ENCODE assay signal across 43 mouse cellular contexts in the genomic region with DNA sequence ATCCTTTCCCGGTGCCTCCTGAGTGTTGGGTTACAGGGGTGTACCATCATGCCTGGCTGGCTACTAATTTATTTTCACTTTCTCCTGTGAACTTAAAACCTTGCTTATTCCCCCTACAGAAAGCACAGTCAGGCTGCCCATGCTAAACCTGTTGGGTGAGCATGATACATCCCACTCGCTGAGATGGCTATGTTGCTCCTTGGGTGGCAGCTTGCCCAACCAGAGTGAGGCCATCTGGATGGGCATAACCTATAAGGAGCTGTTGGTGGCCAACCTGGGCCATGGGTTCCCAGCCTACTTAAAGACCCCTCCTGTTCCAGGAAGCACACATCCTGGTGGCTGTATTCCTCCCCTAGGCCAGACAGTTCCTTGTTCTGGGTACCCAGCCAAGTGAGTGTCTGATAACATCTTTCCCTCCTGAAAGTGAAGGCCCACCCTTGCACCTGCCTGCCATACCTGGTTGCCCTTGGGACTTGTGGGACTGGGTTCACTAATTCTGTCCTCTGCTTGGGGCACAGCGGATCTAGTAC. TPM values are rescaled to one million over a fixed set of nuclear protein-coding genes. Genes with fewer than 3 reads are reported as not detected.
DNase-seq lines count a peak whose midpoint lies in the region; ATAC-seq and TF ChIP-seq lines count a peak whose summit lies in the region.
"Had no signal": no experiment of that assay in that cellular context is flagged by ENCODE, and none has a peak within 500 bp of the region (broad histone marks: within the 10 kb centered on the region; RNA-seq: fewer than 3 reads in every experiment).

No protein-coding gene starts in this region.

- TF ChIP-seq CTCF in olfactory bulb, adult 2 months (IDR thresholded peaks at IDR 0.05; ENCODE audit: insufficient read depth, low read depth, low read length) = no peak

- no peaks in the 10 kb centered on the region for H3K4me1 ChIP-seq in embryonic facial prominence, embryonic 14.5 days (ENCODE audit: control insufficient read depth, insufficient read depth, low read length)
- peaks cover 14% of the 10 kb centered on the region; the same call in 1 of the 2 replicates for H3K4me1 ChIP-seq in embryonic facial prominence, embryonic 10.5 days
- H3K4me1 ChIP-seq in olfactory bulb, adult 2 months (ENCODE audit: control insufficient read depth, insufficient read depth, low read length) = peaks cover 72% of the 10 kb centered on the region
- peaks cover 11% of the 10 kb centered on the region for H3K4me1 ChIP-seq in midbrain, embryonic 15.5 days
- H3K4me1 ChIP-seq: limb, embryonic 10.5 days; megakaryocyte, embryonic 14.5 days had no signal

- no peaks in the 10 kb centered on the region for H3K9me3 ChIP-seq in embryonic facial prominence, embryonic 14.5 days (ENCODE audit: control insufficient read depth, low read length)
- H3K9me3 ChIP-seq in embryonic facial prominence, embryonic 10.5 days = no peaks in the 10 kb centered on the region
- no peaks in the 10 kb centered on the region for H3K9me3 ChIP-seq in midbrain, embryonic 15.5 days
- H3K9me3 ChIP-seq: embryonic facial prominence, embryonic 15.5 days; forebrain, embryonic 13.5 days; hindbrain, embryonic 10.5 days; limb, embryonic 10.5 days; limb, embryonic 15.5 days; liver, embryonic 13.5 days; midbrain, embryonic 13.5 days had no signal

- no peaks in the 10 kb centered on the region for H3K36me3 ChIP-seq in embryonic facial prominence, embryonic 14.5 days (ENCODE audit: control insufficient read depth, insufficient read depth, low read length)
- H3K36me3 ChIP-seq in embryonic facial prominence, embryonic 10.5 days (replicated peaks) = no peaks in the 10 kb centered on the region
- H3K36me3 ChIP-seq in midbrain, embryonic 15.5 days (replicated peaks) = no peaks in the 10 kb centered on the region; the same call in 1 of the 2 replicates
- H3K36me3 ChIP-seq: embryonic facial prominence, embryonic 15.5 days; limb, embryonic 10.5 days; limb, embryonic 15.5 days; liver, embryonic 13.5 days had no signal

- peak; percentile 32 for DNase-seq in embryonic facial prominence, embryonic 14.5 days (ENCODE audit: low spot score)
- no peak for DNase-seq in embryonic facial prominence, embryonic 10.5 days (ENCODE audit: low spot score)
- peak; percentile 24 for DNase-seq in kidney, adult 9 months
- DNase-seq in kidney, postnatal 10 days = peak; percentile 48
- DNase-seq in heart, adult 8-10 months (ENCODE audit: low spot score) = no peak
- DNase-seq in left cerebral cortex, adult 18-20 months (ENCODE audit: low spot score in 2 of 2) = no peak
- DNase-seq: adrenal gland, adult 2 months; adrenal gland, postnatal 36 days; cerebellum, adult 18-20 months; heart, postnatal 14 days; liver, embryonic 13.5 days; lung, adult 18-20 months; lung, postnatal 4 days; retina, postnatal 1 day; right cerebral cortex, postnatal 14 days had no signal

- no peak overlapping the region for H3K4me3 ChIP-seq in embryonic facial prominence, embryonic 14.5 days (ENCODE audit: low read depth, low read length)
- H3K4me3 ChIP-seq in embryonic facial prominence, embryonic 10.5 days = no peak overlapping the region
- no peak overlapping the region for H3K4me3 ChIP-seq in olfactory bulb, adult 2 months (ENCODE audit: insufficient read depth, low read depth, low read length)
- H3K4me3 ChIP-seq in midbrain, embryonic 15.5 days = no peak overlapping the region
- H3K4me3 ChIP-seq: embryonic facial prominence, embryonic 15.5 days; forebrain, embryonic 13.5 days; hindbrain, embryonic 10.5 days; layer of hippocampus, adult 2 months; limb, embryonic 10.5 days; limb, embryonic 15.5 days; liver, embryonic 13.5 days; megakaryocyte, embryonic 14.5 days; midbrain, embryonic 13.5 days had no signal

- no peaks in the 10 kb centered on the region for H3K27me3 ChIP-seq in embryonic facial prominence, embryonic 14.5 days (replicated peaks; ENCODE audit: control insufficient read depth, insufficient read depth, low read length)
- no peaks in the 10 kb centered on the region for H3K27me3 ChIP-seq in embryonic facial prominence, embryonic 10.5 days (replicated peaks; ENCODE audit: low read depth, poor library complexity, severe bottlenecking)
- no peaks in the 10 kb centered on the region for H3K27me3 ChIP-seq in midbrain, embryonic 15.5 days (replicated peaks)
- H3K27me3 ChIP-seq: embryonic facial prominence, embryonic 15.5 days; forebrain, embryonic 13.5 days; limb, embryonic 15.5 days; liver, embryonic 13.5 days; midbrain, embryonic 13.5 days had no signal

- no peak overlapping the region for H3K27ac ChIP-seq in embryonic facial prominence, embryonic 14.5 days (replicated peaks; ENCODE audit: low read depth, low read length)
- no peak overlapping the region for H3K27ac ChIP-seq in embryonic facial prominence, embryonic 10.5 days (replicated peaks)
- H3K27ac ChIP-seq in olfactory bulb, adult 2 months (ENCODE audit: insufficient read depth, low read depth, low read length) = 0 out of 2 replicates have a peak overlapping the region, but pooled peaks have one; percentile 0
- no peak overlapping the region for H3K27ac ChIP-seq in midbrain, embryonic 15.5 days
- H3K27ac ChIP-seq: embryonic facial prominence, embryonic 15.5 days; forebrain, embryonic 13.5 days; hindbrain, embryonic 10.5 days; layer of hippocampus, adult 2 months; limb, embryonic 10.5 days; limb, embryonic 15.5 days; liver, embryonic 13.5 days; midbrain, embryonic 13.5 days had no signal

- H3K9ac ChIP-seq in embryonic facial prominence, embryonic 14.5 days (ENCODE audit: low read depth, low read length) = no peak overlapping the region
- no peak overlapping the region for H3K9ac ChIP-seq in midbrain, embryonic 15.5 days
- H3K9ac ChIP-seq: embryonic facial prominence, embryonic 15.5 days; forebrain, embryonic 13.5 days; limb, embryonic 15.5 days; liver, embryonic 13.5 days; midbrain, embryonic 13.5 days had no signal

- TF ChIP-seq POLR2A in olfactory bulb, adult 2 months (IDR thresholded peaks at IDR 0.05; ENCODE audit: insufficient read depth, low read depth, low read length) = no peak

- H3K4me2 ChIP-seq in embryonic facial prominence, embryonic 14.5 days (ENCODE audit: low read depth, low read length) = no peak overlapping the region
- no peak overlapping the region for H3K4me2 ChIP-seq in midbrain, embryonic 15.5 days
- H3K4me2 ChIP-seq: embryonic facial prominence, embryonic 15.5 days; forebrain, embryonic 13.5 days; limb, embryonic 15.5 days; liver, embryonic 13.5 days; midbrain, embryonic 13.5 days had no signal

- no peak for ATAC-seq in embryonic facial prominence, embryonic 14.5 days (ENCODE audit: low read depth)
- ATAC-seq in midbrain, embryonic 15.5 days (replicated peaks) = no peak
- ATAC-seq: activated CD4-positive, CD25-positive, alpha-beta regulatory T cell, adult 4 months; forebrain, embryonic 13.5 days; hindbrain, embryonic 16.5 days; lung, postnatal 0 days; midbrain, embryonic 13.5 days had no signal

- 84% methylated on average over 3 of the region's 3 CpGs for WGBS in embryonic facial prominence, embryonic 14.5 days
- WGBS in embryonic facial prominence, embryonic 10.5 days = 86% methylated on average over 3 of the region's 3 CpGs
- WGBS in olfactory bulb, adult 2 months = 90% methylated on average over 3 of the region's 3 CpGs
- 91% methylated on average over 3 of the region's 3 CpGs for WGBS in midbrain, embryonic 15.5 days

RNA-seq across cellular contexts. Expression of a gene that starts 31.7 kb away (rescaled TPM):
- polyA plus RNA-seq in embryonic facial prominence, embryonic 14.5 days (2014; fragmentation: Nextera tagmentation; extraction: Ambion mirVana) = 13.0 and 16.7 TPM in 2 replicates
- 4.4 and 4.6 TPM in 2 replicates for polyA plus RNA-seq in embryonic facial prominence, embryonic 10.5 days (2016; fragmentation: Nextera tagmentation; extraction: Ambion mirVana)
- polyA plus RNA-seq in olfactory bulb, adult 2 months (2012; ENCODE audit: insufficient read depth, insufficient read length, low replicate concordance, missing spikeins) = not detected in 2 replicates
- 10 to 100 TPM; 11.6 to 16.9 (median 14.3) TPM for total RNA-seq in heart, adult 8-10 months (2022)
- total RNA-seq in left cerebral cortex, adult 18-20 months (2021) = 10 to 100 TPM; 39.3 to 41.0 TPM
- 57.9 and 65.4 TPM in 2 replicates for polyA plus RNA-seq in midbrain, embryonic 15.5 days (2015; fragmentation: Nextera tagmentation; extraction: Ambion mirVana)
- polyA plus RNA-seq: activated CD4-positive, CD25-positive, alpha-beta regulatory T cell, adult 4 months had no signal

RNA-seq across cellular contexts. Expression of a gene that starts 33.8 kb away (rescaled TPM):
- polyA plus RNA-seq in embryonic facial prominence, embryonic 14.5 days (2014; fragmentation: Nextera tagmentation; extraction: Ambion mirVana) = not detected in 2 replicates
- not detected in 2 replicates for polyA plus RNA-seq in embryonic facial prominence, embryonic 10.5 days (2016; fragmentation: Nextera tagmentation; extraction: Ambion mirVana)
- not detected in 2 replicates for polyA plus RNA-seq in olfactory bulb, adult 2 months (2012; ENCODE audit: insufficient read depth, insufficient read length, low replicate concordance, missing spikeins)
- total RNA-seq in heart, adult 8-10 months (2022) = not detected
- not detected for total RNA-seq in left cerebral cortex, adult 18-20 months (2021)
- not detected in 2 replicates for polyA plus RNA-seq in midbrain, embryonic 15.5 days (2015; fragmentation: Nextera tagmentation; extraction: Ambion mirVana)
- total RNA-seq: adrenal gland, adult 2 months; adrenal gland, postnatal 36 days; CH12.LX; common myeloid progenitor, adult 5-6 weeks; ES-E14; gastrocnemius, adult 18-20 months; heart, postnatal 14 days; layer of hippocampus, adult 2 months; layer of hippocampus, postnatal 14 days; left cerebral cortex, adult 8-10 months; monocyte, adult 5-6 weeks had no signal
- polyA plus RNA-seq: activated CD4-positive, CD25-positive, alpha-beta regulatory T cell, adult 4 months; C2C12; embryonic facial prominence, embryonic 15.5 days; forebrain, embryonic 13.5 days; gonadal fat pad, adult 2 months; heart, embryonic 14.5 days; hindbrain, embryonic 10.5 days; intestine, embryonic 14.5 days; limb, embryonic 10.5 days; limb, embryonic 15.5 days; liver, embryonic 13.5 days; lung, postnatal 0 days; midbrain, embryonic 13.5 days; neural tube, embryonic 14.5 days; small intestine, adult 2 months; stomach, embryonic 14.5 days; thymus, postnatal 0 days had no signal

Comparison
In these comparisons a context has a peak if more than half of its experiments do, and no peak if none do; other contexts are left out.
1. DNase-seq: peak in embryonic facial prominence, embryonic 14.5 days (single experiment), kidney, adult 9 months (single experiment) and kidney, postnatal 10 days (single experiment); none in embryonic facial prominence, embryonic 10.5 days (single experiment), heart, adult 8-10 months (single experiment) and left cerebral cortex, adult 18-20 months (0 of 2).